Mouse (Mus musculus): Measurements from ENCODE around the gene Llgl2. TPM values are rescaled to one million over a fixed set of nuclear protein-coding genes. Genes with fewer than 3 reads are reported as not detected.
A peak's percentile ranks its signal among the peaks of the same experiment; 100 is the strongest.
"Not testable (repeated sequence)": the region's sequence is repeated elsewhere in the genome, so short reads cannot be mapped to it uniquely, and the experiment has no call there.

The Llgl2 gene
- polyA plus RNA-seq, 1 experiment from 2014 or later: 59.2 TPM

GRCm38 (mm10) chr11:115843891-115844239, 20.0 kb downstream of the Llgl2 start:
- Histone ChIP-seq H3K4me2 (ENCODE audit: low read length) (no peak overlapping the region), H3K4me1 (replicated peaks; ENCODE audit: control insufficient read depth, insufficient read depth, low read length) (peaks cover 36% of the 10 kb centered on the region), H3K36me3 (ENCODE audit: control insufficient read depth, insufficient read depth, low read length) (peaks cover 23% of the 10 kb centered on the region), H3K9ac (ENCODE audit: low read length) (no peak overlapping the region), H3K4me3 (ENCODE audit: low read depth, low read length) (no peak overlapping the region), H3K27me3 (replicated peaks; ENCODE audit: control insufficient read depth, insufficient read depth, low read length) (no peaks in the 10 kb centered on the region), H3K27ac (ENCODE audit: low read depth) (peak overlapping the region; percentile 43; the same call in 1 of the 2 replicates), H3K9me3 (ENCODE audit: control insufficient read depth, low read length) (peaks cover 8% of the 10 kb centered on the region; the same call in 1 of the 2 replicates)
- ATAC-seq (replicated peaks; ENCODE audit: low FRiP score, low TSS enrichment, low read depth): peak; percentile 78
- 72% methylated on average over 5 of the region's 5 CpGs for WGBS
- DNase-seq (ENCODE audit: low spot score): no peak

GRCm38 (mm10) chr11:115844240-115844639, 20.4 kb downstream of the Llgl2 start:
- ATAC-seq (replicated peaks; ENCODE audit: low FRiP score, low TSS enrichment, low read depth) (peak; percentile 16; the same call in 1 of the 2 replicates), DNase-seq (ENCODE audit: low spot score) (no peak)
- Histone ChIP-seq H3K4me1 (replicated peaks; ENCODE audit: control insufficient read depth, insufficient read depth, low read length) (peaks cover 33% of the 10 kb centered on the region), H3K27me3 (replicated peaks; ENCODE audit: control insufficient read depth, insufficient read depth, low read length) (no peaks in the 10 kb centered on the region), H3K36me3 (ENCODE audit: control insufficient read depth, insufficient read depth, low read length) (peaks cover 23% of the 10 kb centered on the region), H3K4me3 (ENCODE audit: low read depth, low read length) (no peak overlapping the region), H3K9ac (ENCODE audit: low read length) (no peak overlapping the region), H3K4me2 (ENCODE audit: low read length) (no peak overlapping the region), H3K9me3 (ENCODE audit: control insufficient read depth, low read length) (peaks cover 8% of the 10 kb centered on the region; the same call in 1 of the 2 replicates), H3K27ac (ENCODE audit: low read depth) (peak overlapping the region; percentile 43)
- 62% methylated on average over 8 of the region's 8 CpGs for whole genome bisulfite sequencing

- 98% methylated on average over 2 of the region's 2 CpGs for WGBS
- H3K9me3 ChIP-seq (ENCODE audit: control insufficient read depth, low read length): peaks cover 8% of the 10 kb centered on the region; the same call in 1 of the 2 replicates
Observed at GRCm38 (mm10) chr11:115845819-115846218, 22.0 kb downstream of the Llgl2 start.

GRCm38 (mm10) chr11:115854674-115855073, 30.8 kb downstream of the Llgl2 start:
- no peak for DNase-seq (ENCODE audit: low spot score)
- WGBS: 86% methylated on average over 6 of the region's 6 CpGs
- Histone ChIP-seq H3K9ac (ENCODE audit: low read length) (no peak overlapping the region), H3K4me1 (replicated peaks; ENCODE audit: control insufficient read depth, insufficient read depth, low read length) (peaks cover 6% of the 10 kb centered on the region), H3K36me3 (ENCODE audit: control insufficient read depth, insufficient read depth, low read length) (peaks cover 34% of the 10 kb centered on the region; the same call in 1 of the 2 replicates), H3K4me2 (ENCODE audit: low read length) (no peak overlapping the region), H3K27me3 (replicated peaks; ENCODE audit: control insufficient read depth, insufficient read depth, low read length) (peaks cover 21% of the 10 kb centered on the region), H3K27ac (ENCODE audit: low read depth) (no peak overlapping the region), H3K9me3 (ENCODE audit: control insufficient read depth, low read length) (0 out of 2 replicates have a peak, but pooled peaks cover 5% of the 10 kb centered on the region), H3K4me3 (ENCODE audit: low read depth, low read length) (no peak overlapping the region)
- no peak for ATAC-seq (replicated peaks; ENCODE audit: low FRiP score, low TSS enrichment, low read depth)

More at GRCm38 (mm10) chr11:115845819-115846218, 22.0 kb downstream of the Llgl2 start:
- Histone ChIP-seq H3K4me1 (replicated peaks; ENCODE audit: control insufficient read depth, insufficient read depth, low read length) (peaks cover 22% of the 10 kb centered on the region), H3K36me3 (ENCODE audit: control insufficient read depth, insufficient read depth, low read length) (peaks cover 34% of the 10 kb centered on the region), H3K4me2 (ENCODE audit: low read length) (no peak overlapping the region), H3K4me3 (ENCODE audit: low read depth, low read length) (no peak overlapping the region), H3K27ac (ENCODE audit: low read depth) (no peak overlapping the region), H3K9ac (ENCODE audit: low read length) (no peak overlapping the region), H3K27me3 (replicated peaks; ENCODE audit: control insufficient read depth, insufficient read depth, low read length) (no peaks in the 10 kb centered on the region)
- no peak for DNase-seq (ENCODE audit: low spot score)
- ATAC-seq (replicated peaks; ENCODE audit: low FRiP score, low TSS enrichment, low read depth): no peak

DNA sequence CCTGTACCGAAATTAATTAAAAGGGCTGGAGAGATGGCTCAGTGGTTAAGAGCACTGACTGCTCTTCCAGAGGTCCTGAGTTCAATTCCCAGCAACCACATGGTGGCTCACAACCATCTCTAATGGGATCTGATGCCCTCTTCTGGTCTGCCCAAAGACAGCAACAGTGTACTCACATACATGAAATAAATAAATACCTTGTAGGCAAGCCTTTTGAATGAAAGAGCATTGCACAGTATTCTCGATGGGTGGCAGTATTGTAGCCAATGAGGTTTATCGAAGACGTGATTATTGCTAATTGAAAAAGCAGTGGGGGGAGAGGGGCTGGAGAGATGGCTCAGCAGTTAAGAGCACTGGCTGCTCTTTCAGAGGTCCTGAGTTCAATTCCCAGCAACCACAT, 33.3 kb downstream of the Llgl2 start:
- not testable (repeated sequence) for H3K9ac ChIP-seq (ENCODE audit: low read length); H3K27ac ChIP-seq (ENCODE audit: low read depth); DNase-seq (ENCODE audit: low spot score); H3K4me1 ChIP-seq (replicated peaks; ENCODE audit: control insufficient read depth, insufficient read depth, low read length); ATAC-seq (replicated peaks; ENCODE audit: low FRiP score, low TSS enrichment, low read depth); H3K9me3 ChIP-seq (ENCODE audit: control insufficient read depth, low read length); H3K4me2 ChIP-seq (ENCODE audit: low read length); H3K4me3 ChIP-seq (ENCODE audit: low read depth, low read length)
- H3K27me3 ChIP-seq (replicated peaks; ENCODE audit: control insufficient read depth, insufficient read depth, low read length): peaks cover 40% of the 10 kb centered on the region
- WGBS: 94% methylated on average over 4 of the region's 4 CpGs
- H3K36me3 ChIP-seq (ENCODE audit: control insufficient read depth, insufficient read depth, low read length): 0 out of 2 replicates have a peak, but pooled peaks cover 17% of the 10 kb centered on the region

GRCm38 (mm10) chr11:115857936-115858335, 34.1 kb downstream of the Llgl2 start:
- Histone ChIP-seq H3K27me3 (replicated peaks; ENCODE audit: control insufficient read depth, insufficient read depth, low read length) (peaks cover 40% of the 10 kb centered on the region), H3K4me1 (replicated peaks; ENCODE audit: control insufficient read depth, insufficient read depth, low read length) (peaks cover 6% of the 10 kb centered on the region), H3K4me3 (ENCODE audit: low read depth, low read length) (no peak overlapping the region), H3K36me3 (ENCODE audit: control insufficient read depth, insufficient read depth, low read length) (0 out of 2 replicates have a peak, but pooled peaks cover 13% of the 10 kb centered on the region), H3K27ac (ENCODE audit: low read depth) (no peak overlapping the region), H3K9me3 (ENCODE audit: control insufficient read depth, low read length) (0 out of 2 replicates have a peak, but pooled peaks cover 5% of the 10 kb centered on the region), H3K4me2 (ENCODE audit: low read length) (no peak overlapping the region), H3K9ac (ENCODE audit: low read length) (no peak overlapping the region)
- no peak for ATAC-seq (replicated peaks; ENCODE audit: low FRiP score, low TSS enrichment, low read depth)
- 68% methylated on average over 13 of the region's 13 CpGs for WGBS
- no peak for DNase-seq (ENCODE audit: low spot score)

- Histone ChIP-seq H3K4me2 (ENCODE audit: low read length) (peak within 1 kb of the TSS; percentile 59), H3K36me3 (ENCODE audit: control insufficient read depth, insufficient read depth, low read length) (0 out of 2 replicates have a peak, but pooled peaks cover 12% of the 10 kb centered on the region), H3K4me1 (replicated peaks; ENCODE audit: control insufficient read depth, insufficient read depth, low read length) (peaks cover 6% of the 10 kb centered on the region), H3K4me3 (ENCODE audit: low read depth, low read length) (peak within 1 kb of the TSS; percentile 35), H3K9ac (ENCODE audit: low read length) (peak within 1 kb of the TSS; percentile 11; the same call in 1 of the 2 replicates), H3K9me3 (ENCODE audit: control insufficient read depth, low read length) (0 out of 2 replicates have a peak, but pooled peaks cover 5% of the 10 kb centered on the region), H3K27me3 (replicated peaks; ENCODE audit: control insufficient read depth, insufficient read depth, low read length) (peaks cover 40% of the 10 kb centered on the region), H3K27ac (ENCODE audit: low read depth) (no peak within 1 kb of the TSS)
- no peak for DNase-seq (ENCODE audit: low spot score)
- WGBS: 23% methylated on average over 27 of the region's 27 CpGs
- ATAC-seq (replicated peaks; ENCODE audit: low FRiP score, low TSS enrichment, low read depth): no peak
Observed at GRCm38 (mm10) chr11:115858354-115858753, 34.5 kb downstream of the Llgl2 start, which contains the start of gene Myo15b. Gene Myo15b (plus strand): TSS chr11:115858406.

GRCm38 (mm10) chr11:115859143-115859945, 35.5 kb downstream of the Llgl2 start:
- Histone ChIP-seq H3K36me3 (ENCODE audit: control insufficient read depth, insufficient read depth, low read length) (0 out of 2 replicates have a peak, but pooled peaks cover 3% of the 10 kb centered on the region), H3K9me3 (ENCODE audit: control insufficient read depth, low read length) (0 out of 2 replicates have a peak, but pooled peaks cover 5% of the 10 kb centered on the region), H3K9ac (ENCODE audit: low read length) (peak overlapping the region; percentile 11; the same call in 1 of the 2 replicates), H3K4me3 (ENCODE audit: low read depth, low read length) (peak overlapping the region; percentile 35), H3K4me1 (replicated peaks; ENCODE audit: control insufficient read depth, insufficient read depth, low read length) (peaks cover 6% of the 10 kb centered on the region), H3K27ac (ENCODE audit: low read depth) (no peak overlapping the region), H3K27me3 (replicated peaks; ENCODE audit: control insufficient read depth, insufficient read depth, low read length) (peaks cover 40% of the 10 kb centered on the region), H3K4me2 (ENCODE audit: low read length) (peak overlapping the region; percentile 59)
- DNase-seq (ENCODE audit: low spot score) (peak; percentile 88), ATAC-seq (replicated peaks; ENCODE audit: low FRiP score, low TSS enrichment, low read depth) (peak; percentile 86)
- WGBS: 2% methylated on average over 66 of the region's 75 CpGs

Measured in intestine, embryonic 14.5 days (tissue).